Mouse (Mus musculus): Measurements from ENCODE around the gene Tmem150a.

DNA sequence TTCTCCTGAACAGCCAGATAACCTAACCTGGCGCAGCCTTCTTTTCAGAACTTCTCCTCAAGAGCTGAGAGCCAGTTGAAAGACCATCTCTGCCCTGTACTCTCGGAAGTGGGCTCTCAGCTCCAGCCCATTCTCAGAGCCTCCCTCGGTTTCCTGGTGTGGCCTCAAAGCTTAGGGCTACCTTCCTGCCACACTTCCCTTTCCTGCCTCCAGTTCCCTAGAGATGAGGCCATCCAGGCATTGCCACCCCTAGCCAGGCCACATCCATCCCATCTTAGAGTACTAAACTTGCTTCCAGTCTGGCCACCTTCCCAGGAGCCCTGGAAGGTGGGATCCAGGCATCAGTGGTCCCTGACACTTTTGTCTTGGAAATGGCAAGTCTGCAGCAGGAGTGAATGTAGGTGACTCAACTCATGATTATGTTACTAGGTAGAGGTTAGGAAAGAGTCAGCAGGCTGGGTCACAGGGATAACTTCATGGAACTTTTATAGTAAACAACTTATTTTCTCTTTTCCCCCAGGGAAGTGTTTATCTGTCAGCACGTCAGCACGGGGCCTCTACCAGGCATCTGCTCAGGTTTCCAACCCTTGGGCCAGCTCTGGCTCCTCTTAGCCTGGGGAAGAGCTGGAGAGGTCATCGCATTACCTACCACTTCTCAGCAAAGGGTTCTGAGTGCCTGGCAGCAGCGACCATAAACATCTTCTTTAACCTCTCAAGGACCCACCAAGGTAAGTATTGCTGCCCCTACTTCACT is 24.3 kb downstream of the Tmem150a start:
- no peak for TF ChIP-seq CTCF (IDR thresholded peaks at IDR 0.05; ENCODE audit: low read depth)
- TF ChIP-seq EP300 (IDR thresholded peaks at IDR 0.05; ENCODE audit: low read depth): no peak

Data from liver, embryonic 14.5 days (tissue).